Mouse (Mus musculus): ENCODE measurements around the gene Gm10337. TPM values are rescaled to one million over a fixed set of nuclear protein-coding genes. Genes with fewer than 3 reads are reported as not detected.

The Gm10337 gene
- total RNA-seq, 2 experiments from 2014 or later: not detected

DNA sequence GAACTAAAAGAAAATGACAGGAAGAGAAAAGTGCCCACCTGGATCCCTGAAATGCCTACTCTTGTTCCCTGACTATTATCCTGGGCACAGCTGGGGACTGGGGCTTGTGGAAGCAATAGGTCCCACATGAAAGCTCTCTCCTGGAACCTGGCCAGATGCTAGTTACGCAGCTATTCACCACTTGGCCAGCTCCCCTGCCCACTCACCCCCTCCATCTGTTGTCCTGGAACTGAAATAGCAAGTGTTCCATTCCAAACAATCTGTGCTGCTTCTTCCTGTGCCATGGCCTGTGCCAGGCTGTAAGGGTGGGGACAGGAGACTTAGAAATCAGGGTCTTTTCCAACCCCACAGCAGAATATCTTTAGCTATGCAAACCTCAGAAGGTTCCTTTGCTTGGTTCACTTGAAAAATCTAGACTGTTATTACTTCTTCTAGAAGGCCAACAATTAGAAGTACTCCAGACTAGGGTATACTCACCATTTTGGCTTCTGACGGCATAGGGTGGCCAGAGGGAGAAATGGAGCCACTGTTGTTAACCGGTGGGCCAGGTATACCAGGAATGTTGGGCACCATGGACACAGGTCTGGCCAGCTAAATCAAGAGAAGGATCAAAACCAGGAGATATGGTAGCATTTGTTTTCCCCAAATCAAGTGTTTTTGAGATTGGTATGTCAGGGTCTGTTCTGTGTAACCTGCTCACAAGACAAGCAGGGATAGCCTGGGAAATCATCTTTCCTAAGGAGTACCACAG, 43.3 kb downstream of the Gm10337 start:
- no peak for ATAC-seq (ENCODE audit: poor library complexity, severe bottlenecking)

DNA sequence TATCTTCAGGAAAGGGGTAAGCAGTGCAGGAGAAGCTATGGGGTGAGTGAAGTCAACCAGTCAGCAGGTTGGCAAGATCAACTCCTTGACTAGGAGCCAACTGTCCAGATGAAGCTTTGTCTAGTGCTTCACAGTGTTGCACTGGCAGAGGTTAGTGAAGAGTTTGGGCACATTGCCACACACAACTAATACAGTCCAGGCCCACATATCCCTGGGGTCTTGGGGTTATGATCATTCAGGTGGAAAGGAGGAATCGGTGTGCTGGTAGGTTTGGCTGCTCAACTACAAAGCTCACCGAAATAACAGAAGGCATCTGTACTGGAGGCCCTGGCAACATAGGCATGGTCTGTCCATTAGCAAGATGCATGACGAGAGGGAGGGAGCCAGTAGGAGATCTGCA, 44.0 kb downstream of the Gm10337 start:
- ATAC-seq (ENCODE audit: poor library complexity, severe bottlenecking): no peak

GRCm38 (mm10) chr15:102552599-102552998, 49.1 kb downstream of the Gm10337 start:
- no peak for ATAC-seq (ENCODE audit: poor library complexity, severe bottlenecking)

Other genes starting within 250 kb of the Gm10337 start
- 34.6 and 39.9 TPM in 2 replicates for gene Rarg, start 246.2 kb upstream of the Gm10337 start, total RNA-seq (2015)
- 30.8 and 31.9 TPM in 2 replicates for gene Rarg, start 246.2 kb upstream of the Gm10337 start, total RNA-seq (2017)
- gene Gm9918, start 233.2 kb upstream of the Gm10337 start, total RNA-seq (2015): not detected in 2 replicates
- gene Gm9918, start 233.2 kb upstream of the Gm10337 start, total RNA-seq (2017): not detected in 2 replicates
- gene Mfsd5, start 224.3 kb upstream of the Gm10337 start, total RNA-seq (2015): 49.8 and 64.3 TPM in 2 replicates
- 34.8 and 35.1 TPM in 2 replicates for gene Mfsd5, start 224.3 kb upstream of the Gm10337 start, total RNA-seq (2017)
- 26.3 and 37.4 TPM in 2 replicates for gene Espl1, start 207.5 kb upstream of the Gm10337 start, total RNA-seq (2015)
- gene Espl1, start 207.5 kb upstream of the Gm10337 start, total RNA-seq (2017): 15.2 and 30.9 TPM in 2 replicates
- gene Pfdn5, start 177.6 kb upstream of the Gm10337 start, total RNA-seq (2015): 385 and 398 TPM in 2 replicates
- gene Pfdn5, start 177.6 kb upstream of the Gm10337 start, total RNA-seq (2017): 347 and 441 TPM in 2 replicates
- 28.4 and 28.6 TPM in 2 replicates for gene Myg1, start 172.0 kb upstream of the Gm10337 start, total RNA-seq (2015)
- gene Myg1, start 172.0 kb upstream of the Gm10337 start, total RNA-seq (2017): 47.8 and 52.2 TPM in 2 replicates
- 67.5 and 75.2 TPM in 2 replicates for gene Aaas, start 153.0 kb upstream of the Gm10337 start, total RNA-seq (2015)
- gene Aaas, start 153.0 kb upstream of the Gm10337 start, total RNA-seq (2017): 64.3 and 100 TPM in 2 replicates
- gene Sp7, start 136.5 kb upstream of the Gm10337 start, total RNA-seq (2015): not detected in 2 replicates
- gene Sp7, start 136.5 kb upstream of the Gm10337 start, total RNA-seq (2017): not detected in 2 replicates
- gene Sp1, start 97.6 kb upstream of the Gm10337 start, total RNA-seq (2015): 68.3 and 71.8 TPM in 2 replicates
- 64.1 and 72.2 TPM in 2 replicates for gene Sp1, start 97.6 kb upstream of the Gm10337 start, total RNA-seq (2017)
- not detected in 2 replicates for gene Amhr2, start 58.4 kb upstream of the Gm10337 start, total RNA-seq (2015)
- gene Amhr2, start 58.4 kb upstream of the Gm10337 start, total RNA-seq (2017): not detected in 2 replicates
- 306 and 344 TPM in 2 replicates for gene Prr13, start 44.7 kb upstream of the Gm10337 start, total RNA-seq (2015)
- gene Prr13, start 44.7 kb upstream of the Gm10337 start, total RNA-seq (2017): 197 and 215 TPM in 2 replicates
- 705 and 801 TPM in 2 replicates for gene Pcbp2, start 33.2 kb upstream of the Gm10337 start, total RNA-seq (2015)
- 156 and 205 TPM in 2 replicates for gene Pcbp2, start 33.2 kb upstream of the Gm10337 start, total RNA-seq (2017)
- gene Map3k12, start 13.3 kb downstream of the Gm10337 start, total RNA-seq (2015): 0.09 and 0.27 TPM in 2 replicates
- 0.33 and 0.85 TPM in 2 replicates for gene Map3k12, start 13.3 kb downstream of the Gm10337 start, total RNA-seq (2017)
- 10.7 and 14.1 TPM in 2 replicates for gene Tarbp2, start 14.5 kb downstream of the Gm10337 start, total RNA-seq (2015)
- 19.4 and 21.2 TPM in 2 replicates for gene Tarbp2, start 14.5 kb downstream of the Gm10337 start, total RNA-seq (2017)
- 2.8 and 5.0 TPM in 2 replicates for gene Npff, start 21.2 kb downstream of the Gm10337 start, total RNA-seq (2015)
- gene Npff, start 21.2 kb downstream of the Gm10337 start, total RNA-seq (2017): 0.81 TPM in 1 of 2 replicates, not detected in the other
- gene Gm28047, start 121.3 kb downstream of the Gm10337 start, total RNA-seq (2015): not detected in 2 replicates
- not detected in 2 replicates for gene Gm28047, start 121.3 kb downstream of the Gm10337 start, total RNA-seq (2017)
- gene Atf7, start 121.7 kb downstream of the Gm10337 start, total RNA-seq (2015): 123 and 142 TPM in 2 replicates
- gene Atf7, start 121.7 kb downstream of the Gm10337 start, total RNA-seq (2017): 23.6 and 45.8 TPM in 2 replicates
- 43.8 and 46.5 TPM in 2 replicates for gene Atp5g2, start 168.6 kb downstream of the Gm10337 start, total RNA-seq (2015)
- 44.3 and 47.5 TPM in 2 replicates for gene Atp5g2, start 168.6 kb downstream of the Gm10337 start, total RNA-seq (2017)
- gene Calcoco1, start 218.5 kb downstream of the Gm10337 start, total RNA-seq (2015): 17.0 and 23.7 TPM in 2 replicates
- 12.0 and 12.2 TPM in 2 replicates for gene Calcoco1, start 218.5 kb downstream of the Gm10337 start, total RNA-seq (2017)

Data from megakaryocyte, adult 5-6 weeks (primary cell).